Mouse (Mus musculus): Measurements from ENCODE around the gene Olfr766-ps1.
A peak's percentile ranks its signal among the peaks of the same experiment; 100 is the strongest.
"Not testable (repeated sequence)": the region's sequence is repeated elsewhere in the genome, so short reads cannot be mapped to it uniquely, and the experiment has no call there.

Gene Olfr766-ps1

GRCm38 (mm10) chr10:129068877-129069276 is at the start of gene Olfr766-ps1:
Gene Olfr766-ps1 (minus strand): TSS chr10:129068977.
- no peak for DNase-seq

DNA sequence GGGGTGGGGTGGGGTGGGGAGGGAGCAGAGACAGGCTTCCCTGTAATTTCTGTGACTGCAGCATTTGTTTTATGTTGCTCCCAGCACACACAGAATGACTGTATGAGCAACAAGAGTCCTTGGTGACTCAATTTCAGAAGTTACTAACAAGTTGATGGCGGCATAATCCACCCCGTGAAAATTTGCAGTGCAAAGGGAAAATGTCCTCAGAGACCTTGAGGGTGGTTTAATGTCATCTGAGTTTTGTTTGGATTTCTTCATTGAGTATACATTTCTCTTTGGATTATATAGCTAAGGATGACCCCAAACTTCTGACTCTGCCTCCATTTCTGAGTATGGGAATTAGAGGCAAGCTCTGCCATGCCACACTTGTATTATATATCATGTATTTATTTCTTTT is 49.0 kb upstream of the Olfr766-ps1 start, which contains the start of gene Olfr769:
Gene Olfr769, minus strand, starts transcription at position 101 of the 400 bp plus-strand sequence.
- DNase-seq, result no peak

- no peak for DNase-seq
Measured at GRCm38 (mm10) chr10:129115146-129115545, 46.4 kb upstream of the Olfr766-ps1 start.

GRCm38 (mm10) chr10:129101231-129101630 is 32.5 kb upstream of the Olfr766-ps1 start:
- no peak for DNase-seq

DNA sequence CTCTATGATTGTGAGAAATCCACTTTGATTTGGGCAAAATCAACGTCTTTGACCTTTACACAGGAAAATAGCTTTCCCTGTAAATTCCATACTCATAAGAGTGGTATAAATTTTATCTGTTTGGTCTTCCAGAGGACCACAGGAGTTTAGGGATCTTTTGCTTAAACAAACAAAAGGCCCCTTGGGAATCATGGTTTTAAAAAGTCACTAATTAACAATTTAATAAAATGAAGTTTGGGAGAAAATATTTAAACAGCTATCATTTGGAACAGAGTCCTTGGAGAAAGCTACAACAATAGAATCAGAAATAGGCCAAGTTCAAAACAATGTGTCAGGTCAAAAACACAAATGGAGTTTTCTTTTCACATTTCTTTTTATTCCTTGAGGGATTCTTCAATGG is 30.5 kb upstream of the Olfr766-ps1 start, which contains the start of gene Olfr768:
Gene Olfr768, minus strand, starts transcription at position 101 of the 400 bp plus-strand sequence.
- no peak for DNase-seq

DNA sequence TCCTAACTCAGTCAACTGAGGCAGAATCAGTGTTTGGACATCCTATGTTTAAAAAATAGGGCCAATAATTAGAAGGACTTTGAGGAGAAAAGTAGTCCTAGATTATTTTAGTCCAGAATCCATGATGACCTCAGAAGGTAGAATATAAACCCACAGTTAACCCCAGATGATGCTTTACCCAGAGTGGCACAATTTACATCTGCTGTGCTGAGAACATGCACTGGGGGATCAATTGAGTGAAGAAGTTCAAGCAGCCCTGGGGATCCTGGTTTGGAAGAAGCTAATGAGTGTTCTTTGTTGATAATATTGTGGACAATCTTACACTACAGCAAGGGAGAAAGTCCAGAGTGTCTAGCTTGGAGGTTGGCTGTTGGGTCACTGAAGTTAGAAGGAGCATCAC is 14.0 kb upstream of the Olfr766-ps1 start, which contains the start of gene Olfr767:
Gene Olfr767, minus strand, starts transcription at position 101 of the 400 bp plus-strand sequence.
- DNase-seq, result not testable (repeated sequence)

GRCm38 (mm10) chr10:129049898-129050297 is 18.9 kb downstream of the Olfr766-ps1 start, which contains the start of gene Olfr765:
Gene Olfr765 (minus strand): TSS chr10:129049998.
- not testable (repeated sequence) for DNase-seq

GRCm38 (mm10) chr10:129039796-129040195 is 29.0 kb downstream of the Olfr766-ps1 start, which contains the start of gene Olfr764-ps1:
Gene Olfr764-ps1 (minus strand): TSS chr10:129039896.
- no peak for DNase-seq

DNA sequence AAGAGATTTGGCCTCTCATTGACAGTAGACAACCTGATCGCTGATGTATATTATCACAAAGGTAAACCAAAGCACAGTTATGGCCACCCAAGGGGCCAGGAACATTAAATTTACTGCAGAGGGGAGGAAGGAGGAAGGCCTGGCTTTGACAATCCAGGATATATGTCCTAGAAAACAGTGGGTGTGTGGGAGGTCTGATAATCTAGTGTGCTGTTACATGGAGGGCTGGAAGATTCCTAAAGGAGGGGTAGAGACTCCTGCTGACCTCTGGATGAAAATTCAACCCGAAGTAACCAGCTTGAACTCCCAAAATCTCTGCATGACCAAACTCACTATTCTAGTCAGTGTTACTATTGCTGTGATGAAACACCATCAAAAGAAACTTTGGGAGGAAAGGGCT is 40.4 kb downstream of the Olfr766-ps1 start:
- no peak for DNase-seq

- DNase-seq, result peak in 1 of 2 experiments; percentile 43
Measured at GRCm38 (mm10) chr10:129026018-129026662, 42.6 kb downstream of the Olfr766-ps1 start.

GRCm38 (mm10) chr10:129023319-129023718 is 45.5 kb downstream of the Olfr766-ps1 start:
- no peak for DNase-seq

- DNase-seq, result peak in 1 of 2 experiments; percentile 8
Measured at GRCm38 (mm10) chr10:129014477-129014876, 54.3 kb downstream of the Olfr766-ps1 start.

Data from kidney, adult 8-10 months (tissue).